Mouse (Mus musculus): ENCODE results near the gene Zfp846. TPM values are rescaled to one million over a fixed set of nuclear protein-coding genes. Genes with fewer than 3 reads are reported as not detected.

Gene Zfp846
- polyA plus RNA-seq, 1 experiment from 2014 or later, result 46.4 TPM

Other genes with a start within 250 kb of the Zfp846 start
- gene Olfr18, start 245.2 kb upstream of the Zfp846 start, polyA plus RNA-seq (2015; fragmentation: Nextera tagmentation; extraction: Ambion mirVana), result not detected in 2 replicates
- 39.7 and 40.3 TPM in 2 replicates for gene Zfp560, start 196.1 kb upstream of the Zfp846 start, polyA plus RNA-seq (2015; fragmentation: Nextera tagmentation; extraction: Ambion mirVana)
- gene Zfp26, start 121.1 kb upstream of the Zfp846 start, polyA plus RNA-seq (2015; fragmentation: Nextera tagmentation; extraction: Ambion mirVana), result 16.4 and 17.9 TPM in 2 replicates
- 29.9 and 32.3 TPM in 2 replicates for gene Zfp426, start 88.5 kb upstream of the Zfp846 start, polyA plus RNA-seq (2015; fragmentation: Nextera tagmentation; extraction: Ambion mirVana)
- 124 and 131 TPM in 2 replicates for gene Zfp266, start 59.9 kb upstream of the Zfp846 start, polyA plus RNA-seq (2015; fragmentation: Nextera tagmentation; extraction: Ambion mirVana)
- 500 and 520 TPM in 2 replicates for gene Ubl5, start 61.6 kb downstream of the Zfp846 start, polyA plus RNA-seq (2015; fragmentation: Nextera tagmentation; extraction: Ambion mirVana)
- gene Fbxl12, start 63.5 kb downstream of the Zfp846 start, polyA plus RNA-seq (2015; fragmentation: Nextera tagmentation; extraction: Ambion mirVana), result 18.2 and 19.1 TPM in 2 replicates
- 59.8 and 61.5 TPM in 2 replicates for gene Pin1, start 70.8 kb downstream of the Zfp846 start, polyA plus RNA-seq (2015; fragmentation: Nextera tagmentation; extraction: Ambion mirVana)
- gene Olfm2, start 165.1 kb downstream of the Zfp846 start, polyA plus RNA-seq (2015; fragmentation: Nextera tagmentation; extraction: Ambion mirVana), result 133 and 145 TPM in 2 replicates
- gene Col5a3, start 233.8 kb downstream of the Zfp846 start, polyA plus RNA-seq (2015; fragmentation: Nextera tagmentation; extraction: Ambion mirVana), result 0.36 and 0.44 TPM in 2 replicates
- not detected in 2 replicates for gene Rdh8, start 237.2 kb downstream of the Zfp846 start, polyA plus RNA-seq (2015; fragmentation: Nextera tagmentation; extraction: Ambion mirVana)

Data from hindbrain, embryonic 13.5 days (tissue).